Mouse (Mus musculus): ENCODE measurements around the gene Gm36079.
"Not testable (repeated sequence)": the region's sequence is repeated elsewhere in the genome, so short reads cannot be mapped to it uniquely, and the experiment has no call there.

Gm36079 gene

DNA sequence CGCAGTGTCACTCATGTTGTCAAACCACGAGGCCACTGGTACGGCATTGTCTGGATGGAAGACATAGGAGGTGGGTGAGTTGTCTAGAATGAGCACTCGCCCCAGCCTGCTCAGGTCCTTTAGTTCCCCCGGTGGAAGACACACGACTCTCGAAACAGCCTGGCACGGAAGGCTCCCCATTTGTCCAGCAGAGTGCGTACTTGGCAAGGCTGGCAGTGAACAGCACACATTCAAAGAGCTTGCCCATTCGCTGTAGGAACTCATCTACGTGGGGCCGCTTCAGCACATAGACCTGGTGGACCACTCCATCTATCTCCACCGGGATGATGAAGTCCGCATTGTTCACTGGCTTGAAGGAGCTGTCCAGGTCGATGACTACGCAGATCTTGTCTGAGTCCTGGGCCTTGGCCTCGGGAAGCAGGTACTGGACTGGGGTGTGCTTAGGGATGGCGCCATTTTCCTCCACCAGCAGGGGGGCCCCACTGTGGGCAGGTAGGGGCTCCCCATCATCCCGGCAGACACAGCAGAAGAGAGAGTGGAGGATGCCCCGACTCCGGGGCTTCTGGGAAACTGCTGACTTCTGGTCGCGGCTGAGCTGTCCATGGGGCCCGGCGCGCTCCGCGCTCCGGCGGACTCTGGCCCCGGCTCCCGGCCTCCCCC lies 11.3 kb downstream of the Gm36079 start:
- not testable (repeated sequence) for DNase-seq

DNA sequence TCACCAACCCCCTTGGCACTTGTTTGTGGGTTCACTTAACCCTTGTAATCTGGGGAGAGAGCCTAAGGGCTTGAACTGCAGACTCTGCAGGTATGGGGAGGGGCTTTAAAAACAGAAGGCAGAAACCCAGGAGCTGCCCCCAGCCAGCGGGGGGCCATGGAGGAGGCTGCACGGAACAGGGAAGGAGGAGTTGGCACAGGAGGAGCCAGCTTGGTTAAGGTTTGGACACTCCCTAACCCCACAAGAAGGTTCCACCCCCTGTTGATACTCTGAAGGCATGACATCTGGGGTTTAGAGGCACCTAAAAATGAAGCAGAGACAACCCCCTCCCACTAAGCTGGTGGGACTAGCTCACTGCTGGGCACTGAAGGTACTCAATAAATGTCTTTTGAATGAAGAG lies 12.8 kb downstream of the Gm36079 start:
- DNase-seq = not testable (repeated sequence)

DNA sequence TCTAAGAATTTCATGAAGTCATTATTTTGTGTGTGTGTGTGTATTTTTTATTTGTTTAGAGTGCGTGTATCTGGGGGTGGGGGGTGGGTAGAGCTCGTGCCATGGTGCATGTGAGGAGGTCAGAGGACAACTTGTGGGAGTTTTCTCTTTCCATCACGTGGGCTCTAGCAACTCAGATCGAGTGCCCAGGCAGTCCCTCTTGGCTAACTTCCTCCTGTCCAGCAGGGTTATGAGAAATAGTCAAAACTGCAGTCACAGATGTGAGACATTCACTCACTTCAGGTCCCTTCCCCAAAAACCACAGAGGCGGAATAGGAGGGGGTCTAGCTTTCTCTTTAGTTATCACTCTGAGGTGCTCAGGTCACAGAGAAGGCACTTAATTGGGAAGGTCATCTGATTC lies 13.3 kb downstream of the Gm36079 start:
- not testable (repeated sequence) for DNase-seq

DNA sequence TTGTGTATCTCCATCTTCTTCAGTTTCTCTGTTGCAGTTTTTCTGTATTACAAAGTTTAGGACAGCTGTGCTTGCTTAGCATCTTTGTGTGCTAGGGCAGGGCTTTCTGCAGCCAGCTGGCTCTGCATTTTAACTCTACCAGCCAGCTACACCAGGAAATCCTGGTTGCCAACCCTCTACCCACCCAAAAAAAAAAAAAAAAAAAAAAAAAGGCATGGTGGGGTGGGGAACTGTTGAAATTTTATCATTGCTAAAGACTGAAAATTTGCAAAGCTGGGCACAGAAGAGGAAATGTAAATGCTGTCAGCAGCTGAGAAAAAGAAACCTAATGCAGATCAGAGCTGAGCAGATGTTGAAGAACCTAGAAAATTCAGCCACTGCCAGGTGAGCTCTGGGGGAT lies 16.7 kb downstream of the Gm36079 start:
- DNase-seq = not testable (repeated sequence)

DNA sequence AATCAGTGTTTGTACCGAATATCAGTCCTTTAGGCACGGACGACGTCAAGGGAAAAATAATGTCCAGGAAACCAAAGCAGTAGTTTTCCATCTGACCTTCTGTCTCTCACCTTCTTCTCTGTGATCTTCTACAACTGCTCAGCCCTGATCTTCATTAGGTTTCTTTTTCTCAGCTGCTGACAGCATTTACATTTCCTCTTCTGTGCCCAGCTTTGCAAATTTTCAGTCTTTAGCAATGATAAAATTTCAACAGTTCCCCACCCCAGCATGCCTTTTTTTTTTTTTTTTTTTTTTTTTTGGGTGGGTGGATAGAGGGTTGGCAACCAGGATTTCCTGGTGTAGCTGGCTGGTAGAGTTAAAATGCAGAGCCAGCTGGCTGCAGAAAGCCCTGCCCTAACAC lies 27.6 kb downstream of the Gm36079 start:
- not testable (repeated sequence) for DNase-seq

DNA sequence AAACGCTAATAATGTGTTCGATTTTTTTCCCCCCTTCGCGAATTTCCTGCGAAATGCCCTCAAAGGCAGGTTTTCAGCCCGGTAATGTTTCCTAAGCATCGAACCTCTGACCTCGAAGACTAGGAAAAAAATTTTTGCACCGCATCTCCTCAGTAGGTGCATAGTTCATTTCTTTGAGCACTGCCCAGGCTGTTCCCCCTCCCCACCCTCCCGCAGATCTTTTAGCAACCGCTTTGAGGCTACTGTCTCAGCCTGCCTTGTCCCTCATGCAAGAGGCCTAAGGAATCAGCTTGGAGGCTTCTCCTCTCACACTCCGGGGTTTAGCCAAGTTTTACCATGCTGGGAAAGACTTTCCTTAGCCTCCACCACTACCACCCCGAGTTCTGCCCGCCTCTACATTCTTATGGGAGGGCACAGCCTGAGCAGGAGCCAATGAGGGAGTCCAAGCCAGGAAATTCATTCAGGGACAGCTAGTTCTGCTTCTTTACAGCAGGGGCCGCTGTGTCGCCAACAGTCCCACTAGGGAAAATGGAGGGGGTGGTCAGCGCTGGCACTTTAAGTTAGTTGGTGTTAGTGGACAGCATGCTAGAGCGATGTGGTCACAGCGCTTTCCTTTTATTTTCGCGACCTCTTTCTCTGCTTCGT lies 28.2 kb downstream of the Gm36079 start:
- not testable (repeated sequence) for DNase-seq

- DNase-seq = not testable (repeated sequence)
Measured at GRCm38 (mm10) chr13:119991917-119992496, 34.8 kb downstream of the Gm36079 start.

- not testable (repeated sequence) for DNase-seq
Measured at GRCm38 (mm10) chr13:119991264-119991663, 35.5 kb downstream of the Gm36079 start.

All from kidney, postnatal 4 days (tissue).